Comparison of ENCODE assay signal across 1 mouse cellular context in genomic region chr5:139288591-139288990, GRCm38 (mm10).
TF ChIP-seq lines count a peak whose summit lies in the region.

No protein-coding gene starts in this region.

TF ChIP-seq in MEL, 35 proteins besides CTCF, POLR2A, EP300 and RAD21:
- TF ChIP-seq RCOR1 (IDR thresholded peaks at IDR 0.05; ENCODE audit: low read depth, low read length) (no peak), NELFE (IDR thresholded peaks at IDR 0.05; ENCODE audit: low read depth, low read length) (no peak), ELF1 (IDR thresholded peaks at IDR 0.05; ENCODE audit: low read depth, low read length) (no peak), GABPA (IDR thresholded peaks at IDR 0.05; ENCODE audit: low read depth, low read length) (no peak), UBTF (IDR thresholded peaks at IDR 0.05; ENCODE audit: borderline replicate concordance, insufficient read depth, low read depth, low read length) (no peak), NRF1 (IDR thresholded peaks at IDR 0.05; ENCODE audit: insufficient read depth, low read depth, low read length, poor library complexity, severe bottlenecking) (no peak), BHLHE40 (IDR thresholded peaks at IDR 0.05; ENCODE audit: borderline replicate concordance, low read depth, low read length) (no peak), ZMIZ1 (IDR thresholded peaks at IDR 0.05; ENCODE audit: low read depth, low read length) (no peak), POLR2AphosphoS2 (IDR thresholded peaks at IDR 0.05; ENCODE audit: low read length) (no peak), POLR2AphosphoS5 (IDR thresholded peaks at IDR 0.05; ENCODE audit: borderline replicate concordance, low read depth, low read length) (no peak), MAZ (IDR thresholded peaks at IDR 0.05; ENCODE audit: low read depth, low read length) (no peak), MXI1 (IDR thresholded peaks at IDR 0.05; ENCODE audit: low read depth, low read length) (no peak), TBP (IDR thresholded peaks at IDR 0.05; ENCODE audit: low read depth, low read length) (no peak), MYB (IDR thresholded peaks at IDR 0.05; ENCODE audit: low read depth, low read length) (no peak), JUND (IDR thresholded peaks at IDR 0.05; ENCODE audit: low read depth, low read length) (no peak)
TF ChIP-seq in MEL: peak in this region for 0.
